Mouse (Mus musculus) embryo, embryonic 9.5 days (tissue): ENCODE measurements at regions not wholly inside any gene's neighbourhood (a gene's known extent, or its start where the extent isn't known, plus 50 kb on each side); places are given as distances from the start of the nearest gene placed in this dataset.

Source experiments
- DNase-seq: peaks from one replicate; pipeline ENCODE4 v3.0.0-alpha.2; 2017; ENCODE audit errors: extremely low spot score

DNA sequence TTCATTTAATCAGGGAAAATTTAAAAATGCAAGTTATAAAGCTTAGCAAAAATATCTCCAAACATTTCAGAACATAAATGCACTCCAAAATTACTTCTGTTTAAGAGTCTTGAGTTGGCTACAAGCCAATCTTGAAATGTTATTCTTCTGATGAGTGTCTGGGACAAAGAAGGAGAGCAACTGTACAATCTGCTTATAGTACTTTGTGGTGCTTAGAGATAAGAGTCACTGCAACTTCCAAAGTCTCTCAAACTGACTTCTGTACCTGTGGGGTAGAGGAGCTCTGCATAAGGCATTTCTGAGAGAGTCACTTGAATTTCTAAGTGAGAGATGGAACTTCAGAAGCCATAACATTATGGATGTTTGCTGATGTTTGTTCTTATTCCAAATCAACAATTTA lies 374.2 kb downstream of the Gpd2 start:
- no peak for DNase-seq

GRCm38 (mm10) chr2:57613243-57613642 lies 375.8 kb downstream of the Gpd2 start:
- DNase-seq: peak; percentile 14

GRCm38 (mm10) chr2:57614587-57614991 lies 377.2 kb downstream of the Gpd2 start:
- no peak for DNase-seq

- peak; percentile 47 for DNase-seq
Observed at GRCm38 (mm10) chr2:57616525-57617225, 379.2 kb downstream of the Gpd2 start.

DNA sequence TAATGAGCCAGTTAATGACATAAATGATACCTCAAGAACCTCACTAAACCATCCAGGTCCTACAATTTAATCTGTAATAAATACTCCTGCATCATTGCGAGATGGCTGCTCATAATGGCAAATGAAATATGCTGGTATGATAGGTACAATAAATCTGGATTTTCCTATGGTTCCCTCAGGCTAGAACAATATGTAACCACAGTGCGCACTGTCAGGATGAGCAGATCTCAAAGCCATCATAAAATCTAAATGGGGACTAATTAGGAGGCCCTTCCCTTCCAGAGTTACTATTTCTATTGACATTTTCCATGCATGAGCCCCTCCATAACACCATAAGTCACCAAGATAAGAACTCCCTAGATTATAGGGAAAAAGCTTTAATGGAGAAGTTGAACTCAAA lies 379.8 kb downstream of the Gpd2 start:
- no peak for DNase-seq

DNA sequence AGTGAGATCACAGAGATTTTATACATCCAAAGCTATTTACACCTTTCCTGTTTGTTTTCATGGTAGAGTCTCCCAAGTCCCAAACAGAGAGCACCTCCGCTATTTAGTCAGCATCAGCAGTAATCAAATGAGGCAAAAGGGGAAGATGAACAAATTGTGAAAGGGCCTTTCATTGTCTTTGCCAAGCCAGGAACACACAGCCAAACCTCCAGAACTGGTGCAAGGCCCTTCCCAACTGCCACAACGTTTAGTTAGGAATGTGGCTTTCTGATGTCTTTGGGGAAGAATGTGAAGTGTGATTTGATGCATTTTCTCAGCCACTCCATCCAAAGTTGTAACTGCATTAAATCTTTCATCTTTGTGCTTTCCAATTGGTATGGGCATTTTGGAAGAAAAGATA lies 353.6 kb upstream of the Galnt5 start:
- DNase-seq: no peak

GRCm38 (mm10) chr2:57644541-57644940 lies 353.1 kb upstream of the Galnt5 start:
- no peak for DNase-seq

DNA sequence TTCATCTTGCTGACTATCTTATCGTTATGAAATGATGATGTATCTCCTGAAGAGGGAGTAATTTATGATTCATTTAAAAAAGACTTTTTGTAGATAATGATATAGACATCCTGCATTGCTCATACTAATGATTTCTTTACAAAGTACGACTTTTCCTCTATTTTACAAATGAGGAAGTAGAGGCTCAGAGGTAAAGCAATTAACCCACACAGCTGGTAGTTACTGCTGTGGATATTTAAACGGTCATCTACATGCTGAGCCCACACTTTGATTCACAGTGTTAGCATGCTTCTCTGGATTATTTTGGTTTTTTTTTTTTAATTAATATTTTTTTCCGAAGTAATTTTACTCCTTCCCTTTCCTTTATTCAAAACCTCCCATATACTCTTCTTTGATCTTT lies 348.7 kb upstream of the Galnt5 start:
- no peak for DNase-seq

- DNase-seq: no peak
Observed at GRCm38 (mm10) chr2:57657409-57657808, 340.3 kb upstream of the Galnt5 start.

GRCm38 (mm10) chr2:57661838-57662237 lies 335.8 kb upstream of the Galnt5 start:
- no peak for DNase-seq

- DNase-seq: no peak
Observed at GRCm38 (mm10) chr2:57672007-57672643, 325.6 kb upstream of the Galnt5 start.

GRCm38 (mm10) chr2:57689877-57690276 lies 307.8 kb upstream of the Galnt5 start:
- no peak for DNase-seq

DNA sequence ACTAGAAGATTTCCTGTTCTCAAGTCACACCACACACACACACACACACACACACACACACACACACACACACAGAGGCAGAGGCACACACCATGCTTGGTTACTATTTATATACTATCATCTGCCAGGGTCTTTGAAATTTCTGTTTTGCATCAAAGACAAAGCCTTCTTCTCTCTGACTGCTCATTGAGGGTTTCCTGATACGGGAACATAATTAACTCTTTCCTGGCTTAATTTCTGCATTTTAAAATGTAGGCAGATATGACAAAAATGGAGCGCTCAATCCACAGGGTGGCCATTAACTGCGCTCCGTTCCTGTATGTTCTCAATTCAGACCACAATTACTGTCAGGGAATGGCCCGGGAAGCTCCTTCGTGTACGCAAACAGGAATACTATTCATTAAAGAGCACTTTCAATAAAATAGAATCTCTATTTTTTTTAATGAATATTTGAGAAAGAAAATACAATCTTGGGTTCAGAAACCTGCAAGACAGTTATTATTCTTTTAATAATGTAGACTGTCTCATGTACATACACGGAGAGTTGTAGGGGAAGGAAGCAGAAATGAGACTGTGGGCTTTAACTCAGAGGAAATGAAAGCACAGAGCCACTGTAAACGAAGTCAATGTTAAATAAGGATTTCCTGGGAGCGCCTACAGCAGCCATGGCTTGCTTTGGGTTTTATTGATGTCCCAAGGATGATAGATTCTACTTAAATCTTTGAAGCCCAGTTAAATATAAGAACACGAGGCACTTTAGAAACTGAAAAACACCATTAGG lies 300.5 kb upstream of the Galnt5 start:
- DNase-seq: no peak

DNA sequence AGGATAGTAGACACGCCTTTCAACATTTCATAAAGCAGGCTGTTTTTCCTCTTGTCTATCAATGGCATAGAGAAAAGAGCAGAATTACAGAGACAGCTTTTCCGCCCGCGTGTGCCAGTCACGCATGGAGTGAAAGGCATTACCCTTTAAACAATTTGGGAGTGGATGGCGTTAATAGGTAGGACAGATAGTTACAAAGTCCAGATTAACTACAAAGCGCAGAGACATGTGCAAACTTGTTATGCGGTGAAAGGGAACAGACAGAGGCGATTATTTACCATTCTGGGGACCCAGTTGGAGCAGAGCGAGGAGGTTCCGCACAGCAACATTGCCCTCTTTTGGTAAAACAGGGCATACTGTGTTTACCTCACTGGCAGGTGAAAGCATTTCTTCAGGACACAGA lies 299.0 kb upstream of the Galnt5 start:
- peak; percentile 66 for DNase-seq

GRCm38 (mm10) chr2:57699226-57699625 lies 298.5 kb upstream of the Galnt5 start:
- DNase-seq: no peak

GRCm38 (mm10) chr2:57716754-57717510 lies 280.8 kb upstream of the Galnt5 start:
- DNase-seq: no peak
